Mouse (Mus musculus) regulatory T cell (primary cell): ENCODE data around the gene Duoxa2.

Experiments
- in situ Hi-C: fragments of 300-600 bp; cut with MboI, MseI; formaldehyde crosslinking; loops from one replicate; pipeline ENCODE4 v1.15.1; 2025; ENCODE audit warnings: high pct_unique_total_duplicates

The Duoxa2 gene

GRCm38 (mm10) chr2:122349136-122349785 lies 50.6 kb downstream of the Duoxa2 start:
- in situ Hi-C loops, result loop anchor here (5.0 kb wide), 1 partner anchor 42 kb away; no protein-coding TSS in a partner anchor

- in situ Hi-C loops, result no loop called here
Measured at GRCm38 (mm10) chr2:122351156-122351930, 52.6 kb downstream of the Duoxa2 start.

- in situ Hi-C loops, result no loop called here
Measured at GRCm38 (mm10) chr2:122351931-122352329, 53.2 kb downstream of the Duoxa2 start.
